Mouse (Mus musculus) layer of hippocampus, postnatal 25 days (tissue): ENCODE measurements around the gene Sohlh2. TPM values are rescaled to one million over a fixed set of nuclear protein-coding genes. Genes with fewer than 3 reads are reported as not detected.
"Not testable (repeated sequence)": the region's sequence is repeated elsewhere in the genome, so short reads cannot be mapped to it uniquely, and the experiment has no call there.

Source experiments
- DNase-seq, 2 experiments: peaks; one replicate each; pipeline ENCODE4 v3.0.0; 2022; ENCODE audit warnings: mixed read lengths in 2 of 2, low spot score in 1 of 2; ENCODE audit errors: extremely low spot score in 1 of 2
- total RNA-seq, 2 experiments: library from RNA; stranded (reverse); gene quantifications; 2 replicates each; pipeline ENCODE4 v1.2.3; 2021

Sohlh2 gene
- total RNA-seq, 2 experiments from 2014 or later: not detected

GRCm38 (mm10) chr3:55203621-55204020, 21.8 kb downstream of the Sohlh2 start:
- not testable (repeated sequence) for DNase-seq

GRCm38 (mm10) chr3:55206413-55206812, 24.6 kb downstream of the Sohlh2 start:
- DNase-seq: no peak

- DNase-seq: no peak
These were observed 25.8 kb downstream of the Sohlh2 start for GRCm38 (mm10) chr3:55207665-55208064.

- no peak for DNase-seq
These were observed 30.4 kb downstream of the Sohlh2 start for GRCm38 (mm10) chr3:55212254-55212653.

DNA sequence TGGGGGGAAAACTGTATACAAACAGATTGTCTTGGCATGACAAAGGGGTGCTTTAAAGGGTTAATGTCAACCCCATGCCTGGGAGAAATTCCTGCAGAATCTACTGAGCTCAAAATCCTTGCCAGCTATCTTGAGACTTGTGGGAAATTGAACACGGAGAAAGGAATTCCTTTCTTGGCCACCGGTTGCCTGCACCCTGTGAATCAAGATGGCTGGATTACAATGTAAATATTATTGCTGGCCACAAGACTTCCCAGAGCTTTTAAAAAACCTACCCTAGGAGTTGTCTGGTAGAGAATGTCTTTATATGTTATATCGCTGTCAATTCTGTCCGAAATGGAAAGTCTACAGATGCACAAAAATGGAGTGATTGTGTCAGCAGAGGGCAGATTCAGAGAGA, 32.0 kb downstream of the Sohlh2 start:
- no peak for DNase-seq

- no peak for DNase-seq
These were observed 32.6 kb downstream of the Sohlh2 start for GRCm38 (mm10) chr3:55214413-55214812.

DNA sequence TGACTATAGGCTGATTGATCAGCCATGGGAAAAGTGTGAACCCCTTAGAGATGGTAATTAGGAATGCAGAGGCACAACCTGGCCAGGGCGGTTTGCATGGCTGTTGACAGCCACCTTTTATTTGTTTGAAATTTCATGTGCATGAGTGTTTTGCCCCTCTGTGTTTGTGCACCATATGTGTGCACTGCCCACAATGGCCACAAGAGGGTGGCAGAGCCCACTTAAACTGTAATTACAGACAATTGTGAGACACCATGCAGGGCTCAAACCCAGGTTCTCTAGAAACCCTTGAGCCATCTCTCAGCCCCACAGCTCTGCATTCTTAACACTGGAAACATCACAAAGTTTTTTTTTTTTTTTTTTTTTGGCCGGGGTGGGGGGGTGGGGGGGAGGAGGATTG, 40.7 kb downstream of the Sohlh2 start:
- no peak for DNase-seq

DNA sequence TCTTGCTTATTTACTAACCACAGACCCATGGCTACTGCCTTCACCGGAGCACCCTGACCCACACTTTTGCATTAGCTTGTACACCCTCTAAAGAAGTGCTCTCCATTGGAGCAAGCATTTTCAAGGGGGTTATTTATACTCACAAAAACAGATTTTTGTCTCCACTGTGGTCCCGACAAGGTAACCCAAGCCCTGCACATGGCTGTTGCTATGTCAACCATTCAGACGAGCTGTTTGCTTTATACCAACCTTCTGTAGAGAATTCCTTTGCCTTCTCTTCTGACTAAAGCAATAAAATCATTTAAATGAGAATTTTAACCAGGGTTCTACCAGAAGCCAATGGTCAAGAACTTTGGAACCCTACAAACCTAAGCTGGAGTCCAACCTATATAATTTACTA, 42.0 kb downstream of the Sohlh2 start:
- DNase-seq: no peak

GRCm38 (mm10) chr3:55226501-55227213, 44.8 kb downstream of the Sohlh2 start:
- DNase-seq: peak in 1 of 2 experiments; percentile 14

- DNase-seq: no peak
These were observed 45.4 kb downstream of the Sohlh2 start for GRCm38 (mm10) chr3:55227214-55227581.

GRCm38 (mm10) chr3:55241730-55242421, 60.0 kb downstream of the Sohlh2 start, which contains the start of gene Dclk1:
Gene Dclk1, plus strand, starts transcription at chr3:55242364.
- DNase-seq: peak in 1 of 2 experiments; percentile 41

DNA sequence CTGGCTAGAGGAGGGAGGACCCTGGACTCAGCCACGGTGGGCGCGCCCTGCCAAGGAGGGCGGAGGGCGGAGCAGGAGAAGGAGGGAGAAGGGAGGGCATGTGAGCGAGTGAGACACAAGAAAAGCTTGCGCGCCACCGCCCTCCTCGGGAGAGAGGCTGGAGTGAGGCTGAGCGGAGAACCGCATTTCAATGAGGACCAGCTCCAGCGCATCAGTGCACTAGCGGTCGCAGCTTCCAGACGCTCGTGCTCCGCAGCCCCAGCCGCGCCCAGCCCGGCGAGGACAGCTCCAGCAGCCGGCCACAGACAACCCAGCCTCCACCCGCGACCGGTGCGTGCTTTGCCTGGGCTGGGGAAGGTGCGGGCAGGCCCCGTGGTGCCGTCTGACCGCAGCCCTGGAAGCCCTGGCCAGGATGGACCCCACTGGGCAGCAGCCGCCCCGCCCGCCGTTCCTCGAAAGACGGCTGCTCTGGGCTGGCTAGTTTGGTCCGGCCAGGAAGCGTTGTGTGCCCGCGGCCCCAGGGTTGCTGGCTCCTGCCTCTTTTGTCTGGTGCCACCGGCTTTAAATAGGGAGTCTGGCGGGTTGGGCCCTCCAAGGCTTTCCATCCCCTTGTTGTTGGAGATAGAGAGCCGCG, 60.7 kb downstream of the Sohlh2 start:
- DNase-seq: peak; percentile 65 to 67

DNA sequence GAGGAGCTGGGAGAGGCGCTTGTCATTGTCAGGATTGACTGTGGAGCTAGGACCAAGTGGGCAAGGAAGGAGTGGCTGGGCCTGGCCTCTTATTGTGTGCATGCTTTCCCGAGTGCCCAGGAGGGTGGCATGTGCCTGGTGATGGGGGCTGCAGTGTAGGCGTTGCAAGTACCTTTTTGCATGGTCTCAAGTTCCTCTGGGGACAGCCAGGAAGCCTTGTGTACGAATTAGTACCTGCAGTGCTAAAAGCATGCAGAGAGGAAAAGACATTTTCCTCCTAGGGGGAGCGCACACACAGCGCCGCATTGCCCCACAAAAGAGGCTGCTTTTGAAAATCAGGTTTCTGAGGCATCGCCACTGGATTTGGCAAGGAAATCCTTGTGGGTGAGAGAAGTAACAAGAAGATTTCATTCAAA, 61.2 kb downstream of the Sohlh2 start:
- DNase-seq: peak in 1 of 2 experiments; percentile 47

DNA sequence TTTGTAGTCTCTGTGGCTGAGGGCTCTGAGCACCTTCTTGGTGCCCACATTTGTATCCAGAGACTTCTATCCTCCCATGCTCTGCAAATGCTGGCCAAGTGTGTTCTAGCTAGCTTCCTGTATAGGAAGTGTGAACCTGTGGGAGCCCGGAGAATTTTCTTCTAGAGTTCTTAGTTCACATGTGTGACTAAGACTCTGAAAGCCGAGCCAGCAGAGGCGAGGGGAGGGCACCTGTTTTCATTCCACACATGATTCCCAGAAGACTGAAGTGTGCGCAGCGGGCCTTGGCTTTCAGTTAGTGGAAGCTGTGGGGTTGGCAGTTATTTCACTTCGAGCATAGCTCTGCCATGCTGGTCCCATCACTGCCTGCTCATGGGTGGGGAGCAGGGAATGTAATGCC, 62.3 kb downstream of the Sohlh2 start:
- no peak for DNase-seq

DNA sequence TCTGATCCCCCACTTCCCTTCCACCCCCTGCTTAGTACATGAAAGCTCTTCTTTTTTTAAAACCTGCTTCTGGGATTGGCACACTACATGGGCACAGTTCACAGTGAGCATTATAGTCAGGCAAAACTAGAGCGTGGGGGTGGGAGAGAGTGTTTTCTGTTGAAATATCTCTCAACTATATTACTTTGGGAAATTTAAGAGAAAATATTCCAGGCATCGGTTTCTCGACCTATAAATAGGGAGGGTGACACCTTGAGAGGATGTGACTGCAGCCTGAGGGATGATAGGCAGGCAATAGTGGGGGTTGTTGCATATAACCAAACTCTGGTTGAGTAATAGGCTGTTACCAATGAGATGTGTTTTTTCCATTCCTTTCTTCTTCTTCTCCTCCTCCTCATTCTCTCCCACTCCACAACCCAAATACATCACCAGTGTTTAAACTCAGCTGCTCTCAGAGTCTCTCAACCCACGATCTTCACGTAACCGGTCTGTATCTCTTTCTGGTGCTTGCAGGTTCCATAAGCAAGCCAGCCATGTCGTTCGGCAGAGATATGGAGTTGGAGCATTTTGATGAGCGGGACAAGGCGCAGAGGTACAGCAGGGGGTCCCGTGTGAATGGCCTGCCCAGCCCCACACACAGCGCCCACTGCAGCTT, 64.9 kb downstream of the Sohlh2 start:
- DNase-seq: no peak

GRCm38 (mm10) chr3:55248048-55248447, 66.2 kb downstream of the Sohlh2 start:
- no peak for DNase-seq

DNA sequence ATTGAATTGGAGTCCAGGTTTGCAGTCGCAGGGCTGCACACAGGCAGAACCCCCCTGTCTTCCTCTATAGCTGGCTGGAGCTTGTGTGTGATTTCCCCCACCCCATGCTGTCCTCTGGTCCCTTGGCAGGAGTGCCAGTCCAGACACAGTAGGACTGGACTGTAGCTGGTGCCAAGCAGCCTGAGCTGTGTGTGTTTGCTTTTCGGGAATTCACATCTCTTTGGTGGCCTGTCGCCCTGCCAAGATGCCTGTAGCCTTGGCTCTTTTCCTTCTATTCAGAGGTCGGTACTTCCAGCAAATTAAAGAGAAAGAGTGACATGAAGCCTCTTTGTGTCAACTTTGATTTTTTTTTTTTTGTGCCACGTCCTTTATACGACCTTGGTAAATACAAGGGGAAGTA, 66.7 kb downstream of the Sohlh2 start:
- peak in 1 of 2 experiments; percentile 33 for DNase-seq

DNA sequence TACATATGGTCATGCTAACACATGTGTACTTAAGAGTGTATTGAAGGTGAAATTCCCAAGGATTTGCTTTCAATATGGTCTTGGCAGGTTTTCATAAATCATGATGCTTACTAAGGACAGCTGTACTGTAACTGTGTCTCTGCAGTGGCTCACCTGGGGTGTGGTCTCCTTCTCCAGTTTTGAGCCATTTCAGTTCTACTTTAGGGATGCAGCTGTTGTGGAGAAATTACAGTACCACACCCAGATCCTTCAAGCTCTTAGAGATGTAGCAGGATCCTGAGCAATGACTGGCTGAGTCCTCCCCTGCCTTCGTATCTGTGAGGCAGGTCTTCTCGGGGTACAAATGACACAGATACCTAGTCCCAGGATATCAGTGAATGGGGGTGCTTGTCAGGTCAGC, 68.8 kb downstream of the Sohlh2 start:
- DNase-seq: no peak
